24 mouse cellular contexts compared by ENCODE assay signal in the genomic region with DNA sequence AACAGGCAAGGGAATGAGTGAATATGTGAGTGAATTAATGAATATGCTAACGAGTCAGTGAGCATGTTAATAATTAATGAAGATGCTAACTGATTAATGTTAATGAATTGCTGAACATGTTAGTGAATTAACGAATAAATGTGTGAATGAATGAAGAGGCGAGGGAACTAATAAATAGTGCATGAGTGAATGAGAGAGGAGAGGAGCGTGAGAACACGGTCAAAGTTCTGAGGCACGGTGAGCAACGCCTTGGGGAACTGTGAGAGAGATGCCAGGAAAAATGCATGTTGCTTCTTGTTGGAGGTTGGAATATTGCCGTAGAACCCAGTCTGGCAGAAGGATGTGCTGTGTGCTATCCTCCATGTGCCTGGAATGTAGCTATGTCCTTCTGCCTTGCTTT. TPM values are rescaled to one million over a fixed set of nuclear protein-coding genes. Genes with fewer than 3 reads are reported as not detected.
"Had no signal": no experiment of that assay in that cellular context is flagged by ENCODE, and none has a peak within 500 bp of the region (broad histone marks: within the 10 kb centered on the region; RNA-seq: fewer than 3 reads in every experiment).

No protein-coding gene starts in this region.

- H3K27ac ChIP-seq: layer of hippocampus, adult 2 months; liver, embryonic 13.5 days; midbrain, embryonic 15.5 days; neural tube, embryonic 13.5 days; stomach, embryonic 15.5 days had no signal

- ATAC-seq: intestine, postnatal 0 days; midbrain, embryonic 15.5 days had no signal

- H3K36me3 ChIP-seq: liver, embryonic 13.5 days; midbrain, embryonic 15.5 days; neural tube, embryonic 13.5 days; stomach, embryonic 15.5 days had no signal

- H3K4me2 ChIP-seq: liver, embryonic 13.5 days; midbrain, embryonic 11.5 days; midbrain, embryonic 15.5 days; neural tube, embryonic 13.5 days; stomach, embryonic 15.5 days had no signal

- H3K4me3 ChIP-seq: layer of hippocampus, adult 2 months; liver, embryonic 13.5 days; midbrain, embryonic 15.5 days; myocyte; neural tube, embryonic 13.5 days; stomach, embryonic 15.5 days had no signal

- H3K4me1 ChIP-seq: liver, embryonic 13.5 days; stomach, embryonic 15.5 days had no signal

- DNase-seq: layer of hippocampus, adult 9-11 months; liver, embryonic 13.5 days; lung, adult 2 months; lung, postnatal 14 days; lung, postnatal 4 days; retina, postnatal 1 day; right cerebral cortex, postnatal 25 days; spleen, adult 18-20 months; thymus, postnatal 25 days had no signal

- H3K9ac ChIP-seq: liver, embryonic 13.5 days; midbrain, embryonic 15.5 days; neural tube, embryonic 13.5 days; stomach, embryonic 15.5 days had no signal

- H3K9me3 ChIP-seq: liver, embryonic 13.5 days; midbrain, embryonic 15.5 days; neural tube, embryonic 13.5 days; stomach, embryonic 15.5 days had no signal

- H3K27me3 ChIP-seq: liver, embryonic 13.5 days; midbrain, embryonic 15.5 days; neural tube, embryonic 13.5 days; stomach, embryonic 15.5 days had no signal

RNA-seq across cellular contexts. Expression of a gene that starts 33.6 kb away (rescaled TPM):
- total RNA-seq: liver, adult 2 months; megakaryocyte progenitor cell, adult 5-6 weeks; megakaryocyte-erythroid progenitor cell, adult 5-6 weeks; monocyte, adult 5-6 weeks; neutrophil, adult 5-6 weeks had no signal
- polyA plus RNA-seq: intestine, embryonic 14.5 days; intestine, postnatal 0 days; large intestine, adult 2 months; liver, adult 2 months; liver, embryonic 13.5 days; liver, embryonic 16.5 days; myocyte; stomach, embryonic 15.5 days had no signal

RNA-seq across cellular contexts. Expression of a gene that starts 52.0 kb away (rescaled TPM):
- total RNA-seq: liver, adult 2 months; megakaryocyte progenitor cell, adult 5-6 weeks had no signal
- polyA plus RNA-seq: large intestine, adult 2 months; liver, adult 2 months; liver, embryonic 16.5 days had no signal
